Mouse (Mus musculus) fat pad, adult 2 months (tissue): ENCODE measurements around the gene Ibtk.

Source experiments
- DNase-seq: peaks from one replicate; pipeline ENCODE4 v3.0.0-alpha.2; 2011; ENCODE audit warnings: low read depth, low spot score; ENCODE audit errors: extremely low read depth

Ibtk gene

DNA sequence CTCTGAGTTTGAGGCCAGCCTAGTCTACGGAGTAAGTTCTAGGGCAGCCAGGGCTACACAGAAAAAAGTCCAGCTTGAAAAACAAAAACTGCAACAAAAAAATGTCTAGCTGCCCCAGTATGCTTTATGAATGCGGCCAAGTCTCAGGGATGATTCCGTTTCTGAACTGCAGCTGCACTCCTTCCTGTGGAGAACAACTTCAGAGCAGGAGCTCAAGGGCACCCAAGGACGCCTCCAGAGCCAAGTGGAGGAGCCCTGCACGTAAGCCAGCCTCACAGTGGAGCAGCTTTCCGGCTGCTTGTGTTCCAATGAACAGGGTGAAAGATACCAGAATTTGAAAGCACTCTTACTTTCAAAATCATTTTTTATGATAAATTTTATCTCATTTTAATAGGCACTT, 41.8 kb downstream of the Ibtk start:
- no peak for DNase-seq

DNA sequence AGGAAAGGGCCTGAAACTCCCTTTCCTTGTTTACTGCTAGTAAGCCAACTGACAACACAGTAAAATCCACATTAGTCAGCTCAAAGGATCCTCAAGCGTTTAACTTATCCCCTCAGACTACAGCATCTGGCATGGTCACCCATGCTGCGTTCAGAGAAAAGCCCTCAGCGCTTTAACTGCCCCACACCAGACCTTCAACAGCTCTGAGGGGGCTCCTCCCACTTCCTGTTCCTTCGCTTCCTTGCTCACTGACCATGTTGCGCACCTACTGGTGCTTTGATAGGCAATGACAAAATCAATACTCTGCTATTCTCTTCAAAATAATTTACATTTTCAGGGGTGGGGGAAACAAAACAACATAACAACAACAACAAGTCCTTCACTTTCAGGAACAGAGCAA, 47.2 kb downstream of the Ibtk start:
- no peak for DNase-seq

DNA sequence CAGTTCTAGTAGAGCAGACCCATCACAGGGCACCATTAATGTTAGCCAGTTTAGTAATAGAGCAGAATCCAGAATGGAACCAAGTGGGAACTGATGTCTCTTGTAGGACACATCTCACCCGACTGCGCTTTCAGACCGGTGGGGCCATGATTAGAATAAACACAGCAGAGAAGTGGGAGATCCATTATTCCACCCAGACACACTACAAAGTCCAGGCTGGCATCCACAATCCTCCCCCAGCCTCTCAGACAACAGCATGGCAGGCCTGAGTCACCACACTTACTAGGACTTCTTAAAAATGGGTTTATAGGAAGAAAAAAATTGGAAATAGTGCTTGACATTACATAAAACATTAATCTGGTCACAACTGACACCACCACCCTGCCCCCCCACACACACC, 53.5 kb downstream of the Ibtk start:
- no peak for DNase-seq

GRCm38 (mm10) chr9:85693231-85694116, 55.7 kb downstream of the Ibtk start:
- no peak for DNase-seq

GRCm38 (mm10) chr9:85685010-85685409, 64.1 kb downstream of the Ibtk start:
- DNase-seq, result no peak

GRCm38 (mm10) chr9:85675131-85675905, 73.8 kb downstream of the Ibtk start:
- no peak for DNase-seq

- DNase-seq, result no peak
These were observed 75.1 kb downstream of the Ibtk start for GRCm38 (mm10) chr9:85673907-85674481.

DNA sequence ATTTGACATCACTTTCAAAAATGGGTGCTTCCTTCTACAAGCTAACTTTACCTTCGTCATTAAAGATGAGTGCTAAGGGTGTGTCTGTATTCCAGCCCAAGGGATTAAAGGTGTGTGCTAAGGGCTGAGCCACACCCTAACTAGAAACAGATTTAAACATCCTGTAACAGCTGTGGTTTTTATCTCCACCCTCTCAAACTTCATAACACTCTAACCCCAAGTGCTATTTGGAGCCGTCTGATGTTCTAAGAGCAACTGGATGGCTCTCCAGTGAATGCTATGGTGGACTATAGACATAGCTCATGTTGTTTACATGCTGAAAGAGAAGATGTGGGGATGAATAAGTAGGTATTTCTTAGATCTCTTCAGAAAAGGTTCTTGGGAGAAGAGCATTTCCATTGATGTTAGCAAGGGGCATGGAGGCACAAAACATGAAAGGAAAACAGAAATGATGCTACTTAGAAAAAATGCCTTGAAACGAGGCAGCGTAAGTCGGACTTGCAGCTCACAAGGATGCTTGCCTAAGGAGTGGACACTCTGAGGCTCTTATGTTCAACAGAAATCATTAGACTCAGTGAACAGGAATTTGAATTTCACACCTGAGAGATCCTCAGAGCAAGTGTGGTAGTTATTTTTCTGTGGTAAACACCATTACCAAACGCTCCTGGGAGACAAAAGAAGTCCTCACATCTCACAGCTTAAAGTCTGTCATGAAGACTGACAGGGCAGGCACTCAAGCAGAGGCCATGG, 77.4 kb downstream of the Ibtk start:
- no peak for DNase-seq

- no peak for DNase-seq
These were observed 84.8 kb downstream of the Ibtk start for GRCm38 (mm10) chr9:85664316-85664715.

- no peak for DNase-seq
These were observed 85.3 kb downstream of the Ibtk start for GRCm38 (mm10) chr9:85663810-85664209.

- DNase-seq, result no peak
These were observed 86.0 kb downstream of the Ibtk start for GRCm38 (mm10) chr9:85663091-85663490.

GRCm38 (mm10) chr9:85653401-85653800, 95.7 kb downstream of the Ibtk start:
- no peak for DNase-seq

- no peak for DNase-seq
These were observed 110.9 kb downstream of the Ibtk start for GRCm38 (mm10) chr9:85638276-85638675.
